Mouse (Mus musculus) myocyte (in vitro differentiated cells): ENCODE results near the gene Tmx1.

Source experiments
- CEBPB ChIP-seq: IDR thresholded peaks from 2 replicates; pipeline ENCODE4 v1.6.1; 2011; ENCODE audit warnings: mild to moderate bottlenecking, moderate library complexity; ENCODE audit not compliant: poor library complexity, insufficient read depth, severe bottlenecking
- E2F4 ChIP-seq: IDR thresholded peaks from one replicate; pipeline ENCODE4 v1.6.1; 2011; ENCODE audit warnings: mild to moderate bottlenecking, control low read depth, moderate library complexity; ENCODE audit not compliant: insufficient read depth
- MAX ChIP-seq: IDR thresholded peaks from one replicate; pipeline ENCODE4 v1.6.1; 2011; ENCODE audit warnings: low read depth, mild to moderate bottlenecking, control low read depth
- MYOD1 ChIP-seq, 3 experiments: IDR thresholded peaks; one replicate each; pipeline ENCODE4 v1.6.1; 2011; ENCODE audit warnings: control low read depth in 2 of 3, low read depth in 2 of 3, mild to moderate bottlenecking in 2 of 3, moderate library complexity in 1 of 3; ENCODE audit not compliant: insufficient read length in 2 of 3, control insufficient read depth in 1 of 3
- MYOG ChIP-seq, 3 experiments: IDR thresholded peaks; one replicate each; pipeline ENCODE4 v1.6.1; 2011; ENCODE audit warnings: control low read depth in 2 of 3, low read depth in 2 of 3, mild to moderate bottlenecking in 2 of 3; ENCODE audit not compliant: insufficient read length in 2 of 3, control insufficient read depth in 1 of 3, insufficient read depth in 1 of 3
- POLR2A ChIP-seq: IDR thresholded peaks from one replicate; pipeline ENCODE4 v1.6.1; 2011; ENCODE audit warnings: low read depth, mild to moderate bottlenecking, control low read depth, moderate library complexity; ENCODE audit not compliant: insufficient read length
- POLR2AphosphoS2 ChIP-seq: IDR thresholded peaks from one replicate; pipeline ENCODE4 v1.6.1; 2011; ENCODE audit warnings: low read depth, control low read depth; ENCODE audit not compliant: insufficient read length
- REST ChIP-seq: IDR thresholded peaks from one replicate; pipeline ENCODE4 v1.6.1; 2011; ENCODE audit warnings: mild to moderate bottlenecking, control low read depth, moderate library complexity; ENCODE audit not compliant: insufficient read depth, insufficient read length
- TCF12 ChIP-seq: IDR thresholded peaks from one replicate; pipeline ENCODE4 v1.6.1; 2011; ENCODE audit warnings: mild to moderate bottlenecking, control low read depth; ENCODE audit not compliant: poor library complexity, insufficient read depth, severe bottlenecking
- TCF3 ChIP-seq: IDR thresholded peaks from one replicate; pipeline ENCODE4 v1.6.1; 2011; ENCODE audit warnings: low read depth, control low read depth; ENCODE audit not compliant: insufficient read length
- USF1 ChIP-seq: IDR thresholded peaks from one replicate; pipeline ENCODE4 v1.6.1; 2011; ENCODE audit warnings: low read depth, mild to moderate bottlenecking, control low read depth, moderate library complexity

- no peak for TF ChIP-seq MAX
- no peak for TF ChIP-seq POLR2A
- TF ChIP-seq MYOG (IDR thresholded peaks at IDR 0.05; ENCODE audit: control insufficient read depth in 1 of 3, insufficient read depth in 1 of 3, insufficient read length in 2 of 3, low read depth in 2 of 3): no peak
- no peak for TF ChIP-seq REST
- TF ChIP-seq MYOD1 (IDR thresholded peaks at IDR 0.05; ENCODE audit: control insufficient read depth in 1 of 3, insufficient read length in 2 of 3, low read depth in 2 of 3): no peak
- TF ChIP-seq CEBPB: no peak
- TF ChIP-seq TCF12: no peak
- no peak for TF ChIP-seq USF1
- no peak for TF ChIP-seq POLR2AphosphoS2
- TF ChIP-seq TCF3: no peak
- TF ChIP-seq E2F4: no peak
Observed at GRCm38 (mm10) chr12:70421028-70421427, 31.9 kb upstream of the Tmx1 start.
